Mouse (Mus musculus) bone marrow, adult 2 months (tissue): ENCODE data around the gene Wfikkn1.

Experiments
- CTCF ChIP-seq: fragments of 200-500 bp; IDR thresholded peaks from 2 replicates; pipeline ENCODE4 v1.5.1; 2011; ENCODE audit warnings: low read length, control low read depth; ENCODE audit not compliant: control insufficient read depth, insufficient read depth
- POLR2A ChIP-seq: fragments of 200-500 bp; IDR thresholded peaks from 2 replicates; pipeline ENCODE4 v1.6.1; 2011; ENCODE audit warnings: low read depth, mild to moderate bottlenecking, control low read depth, low read length, borderline replicate concordance; ENCODE audit not compliant: control insufficient read depth

GRCm38 (mm10) chr17:25911816-25912215, 31.2 kb upstream of the Wfikkn1 start:
- no peak for TF ChIP-seq CTCF
- no peak for TF ChIP-seq POLR2A
